ENCODE assay signal across 1 mouse cellular context in genomic region chr2:69789429-69790069, GRCm38 (mm10).
A peak's percentile ranks its signal among the peaks of the same experiment; 100 is the strongest.
TF ChIP-seq lines count a peak whose summit lies in the region.

Ccdc173 (minus strand) TSS chr2:69789575.
Phospho2 (plus strand) TSS chr2:69789623.

TF ChIP-seq in MEL, 35 proteins besides CTCF, POLR2A, EP300 and RAD21 (continued from another document):
- peak; percentile 55; the same call in 1 of the 2 replicates for TF ChIP-seq ETS1 (IDR thresholded peaks at IDR 0.05; ENCODE audit: low read depth, low read length)
- TF ChIP-seq KAT2A (conservative IDR thresholded peaks at IDR 0.05; ENCODE audit: low read depth, low read length), result no peak
- TF ChIP-seq GABPA (IDR thresholded peaks at IDR 0.05; ENCODE audit: low read depth, low read length), result no peak
- 0 out of 2 replicates have a peak, but pooled peaks have one; percentile 6 for TF ChIP-seq GATA1 (IDR thresholded peaks at IDR 0.05; ENCODE audit: low read depth, low read length)
- peak; percentile 96 for TF ChIP-seq SIN3A (IDR thresholded peaks at IDR 0.05; ENCODE audit: low read length)
- TF ChIP-seq RCOR1 (IDR thresholded peaks at IDR 0.05; ENCODE audit: low read depth, low read length), result no peak
- TF ChIP-seq MAZ (IDR thresholded peaks at IDR 0.05; ENCODE audit: low read depth, low read length), result no peak
- no peak for TF ChIP-seq JUND (IDR thresholded peaks at IDR 0.05; ENCODE audit: low read depth, low read length)
- no peak for TF ChIP-seq CHD2 (IDR thresholded peaks at IDR 0.05; ENCODE audit: low read length)
- peak; percentile 47; the same call in 1 of the 2 replicates for TF ChIP-seq TCF12 (IDR thresholded peaks at IDR 0.05; ENCODE audit: low read depth, low read length)
- TF ChIP-seq MYB (IDR thresholded peaks at IDR 0.05; ENCODE audit: low read depth, low read length), result no peak
- TF ChIP-seq USF2 (IDR thresholded peaks at IDR 0.05; ENCODE audit: borderline replicate concordance in 1 of 2, insufficient read depth in 1 of 2, low read depth in 1 of 2, low read length in 2 of 2), result no peak
TF ChIP-seq in MEL: peak in this region for 12.
